Mouse (Mus musculus): Measurements from ENCODE around the gene Prkaca. TPM values are rescaled to one million over a fixed set of nuclear protein-coding genes. Genes with fewer than 3 reads are reported as not detected.

Prkaca gene
- polyA plus RNA-seq, 1 experiment: 51.8 TPM

GRCm38 (mm10) chr8:83971121-83971520 lies 1.7 kb upstream of the Prkaca start:
- Histone ChIP-seq H3K36me3 (ENCODE audit: control insufficient read depth, insufficient read depth, low read length, poor library complexity, severe bottlenecking) (peaks cover 28% of the 10 kb centered on the region), H3K27me3 (ENCODE audit: control insufficient read depth, insufficient read depth, low read length, poor library complexity, severe bottlenecking) (no peaks in the 10 kb centered on the region), H3K9me3 (replicated peaks; ENCODE audit: control insufficient read depth, insufficient read depth, low read length, poor library complexity, severe bottlenecking) (no peaks in the 10 kb centered on the region), H3K27ac (ENCODE audit: insufficient read depth, low read length) (no peak overlapping the region), H3K9ac (ENCODE audit: low read depth, poor library complexity, severe bottlenecking) (no peak overlapping the region), H3K4me1 (ENCODE audit: control insufficient read depth, insufficient read depth, low read length) (no peaks in the 10 kb centered on the region), H3K4me3 (ENCODE audit: low read depth, low read length) (no peak overlapping the region)
- TF ChIP-seq CTCF (IDR thresholded peaks at IDR 0.05; ENCODE audit: low read depth, low read length) (no peak), EP300 (IDR thresholded peaks at IDR 0.05; ENCODE audit: insufficient read depth, low read depth, low read length) (no peak), POLR2A (IDR thresholded peaks at IDR 0.05; ENCODE audit: insufficient read depth, low read length) (no peak)

DNA sequence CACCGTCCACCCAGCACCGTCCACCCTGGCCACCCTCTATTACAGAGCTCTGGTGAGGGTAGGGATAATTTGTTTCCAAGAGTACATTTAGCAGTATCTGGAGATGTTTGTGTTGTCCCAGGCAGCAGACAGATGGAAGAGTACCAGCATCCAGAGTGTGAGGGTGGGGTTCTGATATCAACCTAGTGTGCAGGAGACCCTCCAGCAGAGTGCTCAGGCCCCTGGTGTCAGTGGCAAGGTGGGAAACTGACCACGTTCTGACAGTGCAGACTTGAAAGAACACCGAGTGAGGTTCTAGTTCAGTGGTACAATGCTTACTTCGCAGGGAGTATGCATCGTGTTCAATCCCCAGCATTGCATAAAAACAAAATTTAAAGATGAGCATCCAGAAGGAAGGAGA lies 1.1 kb upstream of the Prkaca start:
- peak overlapping the region; percentile 72; the same call in 1 of the 2 replicates for H3K9ac ChIP-seq (ENCODE audit: low read depth, poor library complexity, severe bottlenecking)
- H3K9me3 ChIP-seq (replicated peaks; ENCODE audit: control insufficient read depth, insufficient read depth, low read length, poor library complexity, severe bottlenecking): no peaks in the 10 kb centered on the region
- no peak for TF ChIP-seq EP300 (IDR thresholded peaks at IDR 0.05; ENCODE audit: insufficient read depth, low read depth, low read length)
- TF ChIP-seq POLR2A (IDR thresholded peaks at IDR 0.05; ENCODE audit: insufficient read depth, low read length): no peak
- no peak for TF ChIP-seq CTCF (IDR thresholded peaks at IDR 0.05; ENCODE audit: low read depth, low read length)
- no peaks in the 10 kb centered on the region for H3K27me3 ChIP-seq (ENCODE audit: control insufficient read depth, insufficient read depth, low read length, poor library complexity, severe bottlenecking)
- no peak overlapping the region for H3K27ac ChIP-seq (ENCODE audit: insufficient read depth, low read length)
- H3K36me3 ChIP-seq (ENCODE audit: control insufficient read depth, insufficient read depth, low read length, poor library complexity, severe bottlenecking): peaks cover 25% of the 10 kb centered on the region
- no peaks in the 10 kb centered on the region for H3K4me1 ChIP-seq (ENCODE audit: control insufficient read depth, insufficient read depth, low read length)
- no peak overlapping the region for H3K4me3 ChIP-seq (ENCODE audit: low read depth, low read length)

- H3K4me1 ChIP-seq (ENCODE audit: control insufficient read depth, insufficient read depth, low read length): no peaks in the 10 kb centered on the region
- TF ChIP-seq CTCF (IDR thresholded peaks at IDR 0.05; ENCODE audit: low read depth, low read length): no peak
Observed at GRCm38 (mm10) chr8:83973161-83974031, 603 bp downstream of the Prkaca start.

DNA sequence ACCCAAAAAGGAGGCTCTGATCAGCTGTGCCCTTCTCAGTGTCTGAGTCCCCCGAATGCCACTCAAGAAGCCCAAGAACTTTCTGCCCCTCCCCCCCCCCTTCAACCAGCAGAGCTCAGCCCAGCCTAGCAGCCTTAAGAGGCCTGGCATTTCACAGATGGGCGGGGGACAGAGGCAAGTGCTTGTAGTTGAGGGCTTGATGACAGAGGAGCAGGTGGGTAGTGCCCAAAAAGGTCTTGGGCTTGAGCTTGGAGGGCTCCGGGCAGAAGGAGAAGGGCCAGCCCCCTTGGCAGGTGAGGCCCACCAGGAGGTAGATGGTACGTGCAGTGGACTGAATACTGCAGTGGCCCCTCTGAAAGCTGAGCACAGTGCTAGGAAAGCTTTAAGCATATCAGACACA lies 1.7 kb downstream of the Prkaca start:
- H3K27me3 ChIP-seq (ENCODE audit: control insufficient read depth, insufficient read depth, low read length, poor library complexity, severe bottlenecking): no peaks in the 10 kb centered on the region
- H3K9ac ChIP-seq (ENCODE audit: low read depth, poor library complexity, severe bottlenecking): no peak overlapping the region
- peaks cover 3% of the 10 kb centered on the region for H3K36me3 ChIP-seq (ENCODE audit: control insufficient read depth, insufficient read depth, low read length, poor library complexity, severe bottlenecking)
- H3K27ac ChIP-seq (ENCODE audit: insufficient read depth, low read length): no peak overlapping the region
- no peaks in the 10 kb centered on the region for H3K9me3 ChIP-seq (replicated peaks; ENCODE audit: control insufficient read depth, insufficient read depth, low read length, poor library complexity, severe bottlenecking)
- no peaks in the 10 kb centered on the region for H3K4me1 ChIP-seq (ENCODE audit: control insufficient read depth, insufficient read depth, low read length)
- no peak overlapping the region for H3K4me3 ChIP-seq (ENCODE audit: low read depth, low read length)
- TF ChIP-seq EP300 (IDR thresholded peaks at IDR 0.05; ENCODE audit: insufficient read depth, low read depth, low read length): no peak
- TF ChIP-seq CTCF (IDR thresholded peaks at IDR 0.05; ENCODE audit: low read depth, low read length): no peak
- TF ChIP-seq POLR2A (IDR thresholded peaks at IDR 0.05; ENCODE audit: insufficient read depth, low read length): no peak

More at GRCm38 (mm10) chr8:83973161-83974031, 603 bp downstream of the Prkaca start:
- Histone ChIP-seq H3K9me3 (replicated peaks; ENCODE audit: control insufficient read depth, insufficient read depth, low read length, poor library complexity, severe bottlenecking) (no peaks in the 10 kb centered on the region), H3K27ac (ENCODE audit: insufficient read depth, low read length) (no peak overlapping the region), H3K4me3 (ENCODE audit: low read depth, low read length) (peak overlapping the region; percentile 89), H3K9ac (ENCODE audit: low read depth, poor library complexity, severe bottlenecking) (peak overlapping the region; percentile 69), H3K36me3 (ENCODE audit: control insufficient read depth, insufficient read depth, low read length, poor library complexity, severe bottlenecking) (peaks cover 14% of the 10 kb centered on the region), H3K27me3 (ENCODE audit: control insufficient read depth, insufficient read depth, low read length, poor library complexity, severe bottlenecking) (no peaks in the 10 kb centered on the region)

DNA sequence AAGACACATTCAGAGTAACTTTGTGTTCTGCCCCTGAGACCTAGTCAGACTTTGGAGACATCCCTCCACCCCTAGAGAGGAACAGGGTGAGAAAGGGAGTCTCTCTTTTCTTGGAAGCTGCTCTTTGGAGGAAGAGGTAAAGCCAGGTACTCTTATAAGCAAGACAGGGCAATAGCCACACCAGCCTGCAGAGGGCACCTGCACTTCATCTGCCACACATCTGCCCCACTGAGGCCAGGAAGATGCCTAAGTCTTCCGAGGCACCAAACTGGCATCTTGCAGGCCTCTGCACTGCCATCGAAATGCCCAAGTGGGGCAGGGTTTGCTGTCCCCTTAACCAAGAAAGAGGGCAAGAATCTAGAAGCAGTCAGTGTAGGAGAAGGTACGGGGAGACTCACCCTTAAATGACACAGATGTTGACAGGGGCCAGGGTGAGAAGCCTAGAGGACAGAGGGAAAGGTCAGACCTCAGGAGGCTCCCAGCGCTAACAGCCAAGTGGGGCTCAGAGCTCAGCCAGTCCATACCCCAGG lies 3.4 kb downstream of the Prkaca start:
- no peak for TF ChIP-seq EP300 (IDR thresholded peaks at IDR 0.05; ENCODE audit: insufficient read depth, low read depth, low read length)
- TF ChIP-seq CTCF (IDR thresholded peaks at IDR 0.05; ENCODE audit: low read depth, low read length): peak; percentile 36
- TF ChIP-seq POLR2A (IDR thresholded peaks at IDR 0.05; ENCODE audit: insufficient read depth, low read length): no peak
- H3K27me3 ChIP-seq (ENCODE audit: control insufficient read depth, insufficient read depth, low read length, poor library complexity, severe bottlenecking): no peaks in the 10 kb centered on the region
- H3K4me3 ChIP-seq (ENCODE audit: low read depth, low read length): no peak overlapping the region
- no peak overlapping the region for H3K9ac ChIP-seq (ENCODE audit: low read depth, poor library complexity, severe bottlenecking)
- H3K9me3 ChIP-seq (replicated peaks; ENCODE audit: control insufficient read depth, insufficient read depth, low read length, poor library complexity, severe bottlenecking): no peaks in the 10 kb centered on the region
- H3K27ac ChIP-seq (ENCODE audit: insufficient read depth, low read length): no peak overlapping the region
- no peaks in the 10 kb centered on the region for H3K4me1 ChIP-seq (ENCODE audit: control insufficient read depth, insufficient read depth, low read length)
- H3K36me3 ChIP-seq (ENCODE audit: control insufficient read depth, insufficient read depth, low read length, poor library complexity, severe bottlenecking): peaks cover 2% of the 10 kb centered on the region; the same call in 1 of the 2 replicates

DNA sequence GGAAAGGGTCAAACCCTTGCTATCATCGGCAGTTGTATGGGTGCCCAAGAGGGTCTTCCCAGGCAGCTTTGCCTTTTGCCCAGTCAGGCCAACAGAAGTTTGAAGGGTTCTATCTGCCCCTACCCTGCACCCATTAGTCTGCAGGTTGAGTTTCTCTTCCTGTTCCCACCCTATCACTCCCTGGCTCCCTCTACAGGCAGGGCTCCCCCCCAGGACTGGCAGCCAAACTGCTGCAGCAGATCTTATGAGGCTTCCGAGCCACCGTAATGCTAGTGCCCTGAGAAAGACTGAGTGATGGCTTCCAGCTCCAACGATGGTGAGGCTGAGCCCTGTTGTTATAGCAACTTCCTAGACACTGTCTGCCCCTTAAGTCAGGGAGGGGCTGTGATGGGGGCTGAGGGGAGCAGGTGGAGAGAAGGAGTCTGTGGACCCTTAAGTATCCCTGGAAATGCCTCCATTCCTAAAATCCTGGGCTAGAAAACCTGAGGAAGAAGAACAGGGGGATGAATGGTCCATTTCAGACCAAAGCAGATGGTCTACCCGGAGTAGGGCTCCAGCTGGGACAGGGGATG lies 4.1 kb downstream of the Prkaca start:
- peaks cover 5% of the 10 kb centered on the region; the same call in 1 of the 2 replicates for H3K36me3 ChIP-seq (ENCODE audit: control insufficient read depth, insufficient read depth, low read length, poor library complexity, severe bottlenecking)
- no peak overlapping the region for H3K27ac ChIP-seq (ENCODE audit: insufficient read depth, low read length)
- no peak for TF ChIP-seq CTCF (IDR thresholded peaks at IDR 0.05; ENCODE audit: low read depth, low read length)
- TF ChIP-seq EP300 (IDR thresholded peaks at IDR 0.05; ENCODE audit: insufficient read depth, low read depth, low read length): no peak
- TF ChIP-seq POLR2A (IDR thresholded peaks at IDR 0.05; ENCODE audit: insufficient read depth, low read length): no peak
- H3K4me3 ChIP-seq (ENCODE audit: low read depth, low read length): no peak overlapping the region
- no peak overlapping the region for H3K9ac ChIP-seq (ENCODE audit: low read depth, poor library complexity, severe bottlenecking)
- no peaks in the 10 kb centered on the region for H3K4me1 ChIP-seq (ENCODE audit: control insufficient read depth, insufficient read depth, low read length)
- no peaks in the 10 kb centered on the region for H3K27me3 ChIP-seq (ENCODE audit: control insufficient read depth, insufficient read depth, low read length, poor library complexity, severe bottlenecking)
- no peaks in the 10 kb centered on the region for H3K9me3 ChIP-seq (replicated peaks; ENCODE audit: control insufficient read depth, insufficient read depth, low read length, poor library complexity, severe bottlenecking)

Measured in ES-Bruce4 (cell line).